Mouse (Mus musculus) olfactory bulb, adult 2 months (tissue): ENCODE results near the gene Prp2. TPM values are rescaled to one million over a fixed set of nuclear protein-coding genes. Genes with fewer than 3 reads are reported as not detected.
"Not testable (repeated sequence)": the region's sequence is repeated elsewhere in the genome, so short reads cannot be mapped to it uniquely, and the experiment has no call there.

Experiments used
- H3K27ac ChIP-seq: fragments of 200-500 bp; 2 replicates; pipeline ENCODE4 v1.5.1; 2012; ENCODE audit warnings: low read depth, low read length; ENCODE audit not compliant: insufficient read depth
- H3K4me1 ChIP-seq: fragments of 200-500 bp; 2 replicates; pipeline ENCODE4 v1.6.1; 2012; ENCODE audit warnings: low read length; ENCODE audit not compliant: control insufficient read depth, insufficient read depth
- H3K4me3 ChIP-seq: fragments of 200-500 bp; 2 replicates; pipeline ENCODE4 v1.5.1; 2012; ENCODE audit warnings: mild to moderate bottlenecking, low read depth, low read length, moderate library complexity; ENCODE audit not compliant: insufficient read depth
- CTCF ChIP-seq: fragments of 200-500 bp; IDR thresholded peaks from 2 replicates; pipeline ENCODE4 v1.5.1; 2012; ENCODE audit warnings: low read depth, mild to moderate bottlenecking, low read length, moderate library complexity; ENCODE audit not compliant: insufficient read depth
- POLR2A ChIP-seq: fragments of 200-500 bp; IDR thresholded peaks from 2 replicates; pipeline ENCODE4 v1.6.1; 2012; ENCODE audit warnings: mild to moderate bottlenecking, low read depth, low read length, moderate library complexity; ENCODE audit not compliant: insufficient read depth
- WGBS: fragments of 180-500 bp; shearing (Covaris S2); methylation state at CpG from one replicate; pipeline ENCODE4 v1.1.7; 2018; 5-methylcytosine and 5-hydroxymethylcytosine counted together
- polyA plus RNA-seq: library from polyadenylated mRNA; stranded (reverse); fragments of >200 nt; gene quantifications from 2 replicates; pipeline ENCODE4 v1.2.4, GENCODE M21; 2012; ENCODE audit warnings: low replicate concordance; ENCODE audit not compliant: missing spikeins, insufficient read depth, insufficient read length

Gene Prp2
- polyA plus RNA-seq: not detected in 2 replicates

DNA sequence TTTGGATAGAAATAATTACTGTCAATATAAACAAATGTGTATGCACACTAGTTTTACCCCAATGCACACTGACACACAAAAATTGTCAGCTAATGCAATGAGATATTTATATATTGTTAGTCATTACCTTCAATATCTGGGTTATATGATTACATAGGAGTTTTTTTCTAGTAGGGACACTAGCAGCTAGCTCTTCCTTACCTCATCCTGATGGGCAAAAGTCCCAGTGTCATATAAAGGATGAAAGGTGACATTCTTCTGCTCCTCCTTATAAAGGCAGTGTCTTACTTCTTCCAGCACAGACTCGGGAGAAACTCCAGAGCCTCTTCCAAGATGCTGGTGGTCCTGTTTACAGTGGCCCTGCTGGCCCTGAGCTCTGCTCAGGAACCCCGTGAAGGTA is at the start of gene Prp2:
Gene Prp2, plus strand, starts transcription at position 301 of the 400 bp plus-strand sequence.
- not testable (repeated sequence) for H3K4me1 ChIP-seq, H3K27ac ChIP-seq, H3K4me3 ChIP-seq
- 57% methylated on average over 2 of the region's 2 CpGs for WGBS

DNA sequence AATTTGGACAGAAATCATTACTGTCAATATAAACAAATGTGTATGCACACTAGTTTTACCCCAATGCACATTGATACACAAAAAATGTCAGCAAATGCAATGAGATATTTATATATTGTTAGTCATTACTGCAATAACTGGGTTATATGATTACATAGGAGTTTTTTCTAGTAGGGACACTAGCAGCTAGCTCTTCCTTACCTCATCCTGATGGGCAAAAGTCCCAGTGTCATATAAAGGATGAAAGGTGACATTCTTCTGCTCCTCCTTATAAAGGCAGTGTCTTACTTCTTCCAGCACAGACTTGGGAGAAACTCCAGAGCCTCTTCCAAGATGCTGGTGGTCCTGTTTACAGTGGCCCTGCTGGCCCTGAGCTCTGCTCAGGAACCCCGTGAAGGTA is 26.2 kb upstream of the Prp2 start, which contains the start of gene Prh1:
Gene Prh1, plus strand, starts transcription at position 301 of the 400 bp plus-strand sequence.
- H3K4me1 ChIP-seq, H3K4me3 ChIP-seq, H3K27ac ChIP-seq: not testable (repeated sequence)
- 71% methylated on average over 1 of the region's 1 CpGs for WGBS

DNA sequence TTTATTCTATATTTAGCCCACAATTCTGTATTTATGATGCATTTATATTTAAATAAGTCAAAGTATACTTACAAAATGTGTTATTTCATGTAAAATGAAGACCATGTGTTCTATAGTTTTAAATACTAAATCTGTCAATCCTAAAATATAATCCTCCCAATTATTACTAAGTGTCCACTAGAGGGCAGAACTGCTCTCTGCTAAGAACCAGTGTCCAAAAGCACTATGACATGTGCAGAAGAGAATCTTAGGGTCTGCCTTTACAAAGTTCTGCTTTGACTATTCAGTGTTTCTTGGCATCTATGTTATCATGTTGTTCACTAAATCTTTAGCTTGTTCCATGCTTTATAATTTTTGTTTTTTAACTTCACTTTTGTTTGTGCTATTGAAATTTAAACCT is 53.7 kb downstream of the Prp2 start:
- no peak overlapping the region for H3K27ac ChIP-seq

More for the DNA sequence above, 53.7 kb downstream of the Prp2 start:
- Histone ChIP-seq H3K4me1 (no peaks in the 10 kb centered on the region), H3K4me3 (no peak overlapping the region)
- TF ChIP-seq CTCF: no peak
- TF ChIP-seq POLR2A: no peak

Other genes starting within 250 kb of the Prp2 start
- not detected in 2 replicates for gene Gm8882, start 231.8 kb upstream of the Prp2 start, polyA plus RNA-seq
- gene Prh1, start 26.1 kb upstream of the Prp2 start, polyA plus RNA-seq: not detected in 2 replicates
- not detected in 2 replicates for gene A630073D07Rik, start 55.6 kb downstream of the Prp2 start, polyA plus RNA-seq
- gene Tas2r120, start 61.0 kb downstream of the Prp2 start, polyA plus RNA-seq: not detected in 2 replicates
- gene Tas2r121, start 105.1 kb downstream of the Prp2 start, polyA plus RNA-seq: not detected in 2 replicates
- gene Tas2r122, start 116.0 kb downstream of the Prp2 start, polyA plus RNA-seq: not detected in 2 replicates
- gene Tas2r115, start 142.1 kb downstream of the Prp2 start, polyA plus RNA-seq: not detected in 2 replicates
- not detected in 2 replicates for gene Tas2r124, start 158.8 kb downstream of the Prp2 start, polyA plus RNA-seq
- not detected in 2 replicates for gene Tas2r102, start 166.2 kb downstream of the Prp2 start, polyA plus RNA-seq
- gene Tas2r136, start 182.2 kb downstream of the Prp2 start, polyA plus RNA-seq: not detected in 2 replicates
- gene Tas2r117, start 206.9 kb downstream of the Prp2 start, polyA plus RNA-seq: not detected in 2 replicates